Mouse (Mus musculus) small intestine, adult 10 weeks (tissue): ENCODE results near the gene Jund. TPM values are rescaled to one million over a fixed set of nuclear protein-coding genes. Genes with fewer than 3 reads are reported as not detected.

Experiments
- polyA plus RNA-seq: library from polyadenylated mRNA; stranded (reverse); fragments of 350-450 nt; fragmentation: Illumina TruSeq; extraction: RNeasy Lipid Tissue Mini Kit (QIAGEN cat#74804); gene quantifications from one replicate; pipeline ENCODE4 v1.2.3, GENCODE M21; 2014; ENCODE audit warnings: low replicate concordance

Gene Jund
- 15.4 TPM for polyA plus RNA-seq

GRCm38 (mm10) chr8:70698310-70699109, at the start of gene Jund:
Gene Jund, plus strand, starts transcription at chr8:70698949.

GRCm38 (mm10) chr8:70660273-70660725, 38.5 kb upstream of the Jund start, which contains the start of gene Pgpep1:
Gene Pgpep1, minus strand, starts transcription at chr8:70660388.

GRCm38 (mm10) chr8:70673079-70673856, 25.5 kb upstream of the Jund start, which contains the start of gene Lsm4:
Gene Lsm4, plus strand, starts transcription at chr8:70673248.

GRCm38 (mm10) chr8:70703287-70703686, 4.5 kb downstream of the Jund start, which contains the start of gene Iqcn:
Gene Iqcn, plus strand, starts transcription at chr8:70703457.

GRCm38 (mm10) chr8:70718297-70718696, 19.5 kb downstream of the Jund start, which contains the start of gene Gm3336:
Gene Gm3336, plus strand, starts transcription at chr8:70718543.

GRCm38 (mm10) chr8:70723486-70724210, 24.9 kb downstream of the Jund start, which contains the start of gene Pde4c:
Gene Pde4c, plus strand, starts transcription at chr8:70723720.

Other genes starting within 250 kb of the Jund start
- gene Klhl26, start 222.0 kb upstream of the Jund start, polyA plus RNA-seq, result 0.67 TPM
- not detected for gene Tmem59l, start 211.6 kb upstream of the Jund start, polyA plus RNA-seq
- gene Crlf1, start 205.8 kb upstream of the Jund start, polyA plus RNA-seq, result not detected
- gene Rex1bd, start 192.2 kb upstream of the Jund start, polyA plus RNA-seq, result not detected
- gene Uba52, start 188.1 kb upstream of the Jund start, polyA plus RNA-seq, result 2.6 TPM
- gene Fkbp8, start 171.2 kb upstream of the Jund start, polyA plus RNA-seq, result 3.3 TPM
- gene Kxd1, start 171.0 kb upstream of the Jund start, polyA plus RNA-seq, result 4.3 TPM
- gene Ell, start 159.5 kb upstream of the Jund start, polyA plus RNA-seq, result 0.74 TPM
- gene Isyna1, start 104.6 kb upstream of the Jund start, polyA plus RNA-seq, result not detected
- gene Ssbp4, start 90.1 kb upstream of the Jund start, polyA plus RNA-seq, result not detected
- not detected for gene Lrrc25, start 82.8 kb upstream of the Jund start, polyA plus RNA-seq
- gene Gdf15, start 66.5 kb upstream of the Jund start, polyA plus RNA-seq, result not detected
- 22.3 TPM for gene Pgpep1, start 38.6 kb upstream of the Jund start, polyA plus RNA-seq
- not detected for gene Lsm4, start 25.7 kb upstream of the Jund start, polyA plus RNA-seq
- gene Iqcn, start 4.5 kb downstream of the Jund start, polyA plus RNA-seq, result not detected
- gene Gm3336, start 19.6 kb downstream of the Jund start, polyA plus RNA-seq, result 3.4 TPM
- gene Pde4c, start 24.8 kb downstream of the Jund start, polyA plus RNA-seq, result not detected
- 0.97 TPM for gene Rab3a, start 55.7 kb downstream of the Jund start, polyA plus RNA-seq
- 0.48 TPM for gene Mpv17l2, start 62.0 kb downstream of the Jund start, polyA plus RNA-seq
- 0.45 TPM for gene Pik3r2, start 77.8 kb downstream of the Jund start, polyA plus RNA-seq
- 1.1 TPM for gene Mast3, start 106.1 kb downstream of the Jund start, polyA plus RNA-seq
- gene Il12rb1, start 109.5 kb downstream of the Jund start, polyA plus RNA-seq, result not detected
- not detected for gene Arrdc2, start 140.8 kb downstream of the Jund start, polyA plus RNA-seq
- gene Kcnn1, start 164.3 kb downstream of the Jund start, polyA plus RNA-seq, result not detected
- gene Ccdc124, start 175.0 kb downstream of the Jund start, polyA plus RNA-seq, result not detected
- not detected for gene Slc5a5, start 193.8 kb downstream of the Jund start, polyA plus RNA-seq
- gene Rpl18a, start 198.5 kb downstream of the Jund start, polyA plus RNA-seq, result 7.8 TPM
- gene Map1s, start 207.0 kb downstream of the Jund start, polyA plus RNA-seq, result 0.85 TPM